Mouse (Mus musculus): Measurements from ENCODE around the gene Axdnd1.

The Axdnd1 gene

GRCm38 (mm10) chr1:156340847-156341246, 80.1 kb downstream of the Axdnd1 start:
- no peak for DNase-seq (ENCODE audit: low read depth, low spot score)

DNA sequence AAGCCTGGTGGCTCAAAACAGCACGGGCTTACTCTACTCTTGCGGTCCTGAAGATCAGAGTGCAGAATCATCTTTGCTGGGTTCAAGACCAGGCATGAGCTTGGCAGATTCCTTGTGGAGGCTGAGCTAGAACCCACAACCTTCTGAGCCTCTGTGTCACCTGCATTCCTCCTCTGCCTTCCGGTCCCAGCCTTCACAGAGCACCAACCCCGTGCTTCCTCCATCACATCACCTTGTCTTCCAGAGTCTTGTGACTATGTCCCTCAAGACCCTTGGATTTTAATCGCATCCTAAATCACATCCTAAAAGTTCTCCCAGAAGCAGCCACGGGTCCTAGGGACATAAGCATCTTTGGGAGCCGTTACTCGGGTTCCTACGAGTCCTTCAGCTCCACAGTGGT, 97.8 kb downstream of the Axdnd1 start:
- no peak for DNase-seq (ENCODE audit: low read depth, low spot score)

- peak; percentile 4 for DNase-seq (ENCODE audit: low read depth, low spot score)
These were observed 110.3 kb downstream of the Axdnd1 start, which contains the start of gene Nphs2 for GRCm38 (mm10) chr1:156310630-156311029. TSS of gene Nphs2 (plus strand) at chr1:156310727.

DNA sequence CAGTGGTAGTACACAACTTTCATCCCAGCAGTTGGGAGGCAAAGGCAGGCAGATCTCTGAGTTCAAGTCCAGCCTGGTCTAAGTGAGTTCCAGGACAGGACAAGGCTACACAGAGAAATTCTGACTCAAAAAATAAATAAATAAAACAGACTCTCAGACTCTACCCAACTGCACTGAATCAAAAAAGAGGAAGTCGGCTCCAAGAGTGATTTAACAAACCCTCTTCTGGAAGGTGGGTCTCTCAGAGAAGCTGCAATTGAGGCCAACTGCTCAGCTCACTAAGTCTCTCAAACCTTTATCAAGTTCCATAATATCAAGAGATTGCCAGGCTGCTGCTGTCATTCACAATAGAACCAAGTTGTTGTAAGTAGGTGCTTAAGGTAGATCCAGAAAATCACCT, 112.4 kb downstream of the Axdnd1 start:
- DNase-seq (ENCODE audit: low read depth, low spot score): no peak

GRCm38 (mm10) chr1:156302911-156303749, 117.8 kb downstream of the Axdnd1 start, which contains the start of gene Tdrd5:
TSS of gene Tdrd5 (minus strand) at chr1:156303664.
- DNase-seq (ENCODE audit: low read depth, low spot score): peak; percentile 54

DNA sequence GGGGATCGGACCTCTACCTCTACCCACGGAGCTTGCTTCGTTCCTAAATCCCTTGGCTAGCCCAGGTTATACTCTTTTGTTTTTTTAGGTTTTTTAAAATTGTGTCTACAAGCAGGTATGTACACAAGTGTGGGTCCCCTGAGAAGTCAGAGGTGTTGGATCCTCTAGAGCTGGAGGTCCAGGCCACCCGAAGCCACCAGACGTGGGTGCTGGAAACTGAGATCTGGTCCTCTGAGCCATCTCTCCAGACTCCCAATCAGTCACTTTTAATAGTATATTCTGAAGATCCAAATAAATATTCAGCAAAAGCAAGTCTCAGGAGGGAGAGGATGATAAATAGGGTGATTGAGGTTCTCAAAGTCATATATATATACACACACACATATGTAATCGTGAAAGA, 130.9 kb downstream of the Axdnd1 start:
- no peak for DNase-seq (ENCODE audit: low read depth, low spot score)

- DNase-seq (ENCODE audit: low read depth, low spot score): peak; percentile 66
These were observed 131.8 kb downstream of the Axdnd1 start for GRCm38 (mm10) chr1:156289222-156289587.

DNA sequence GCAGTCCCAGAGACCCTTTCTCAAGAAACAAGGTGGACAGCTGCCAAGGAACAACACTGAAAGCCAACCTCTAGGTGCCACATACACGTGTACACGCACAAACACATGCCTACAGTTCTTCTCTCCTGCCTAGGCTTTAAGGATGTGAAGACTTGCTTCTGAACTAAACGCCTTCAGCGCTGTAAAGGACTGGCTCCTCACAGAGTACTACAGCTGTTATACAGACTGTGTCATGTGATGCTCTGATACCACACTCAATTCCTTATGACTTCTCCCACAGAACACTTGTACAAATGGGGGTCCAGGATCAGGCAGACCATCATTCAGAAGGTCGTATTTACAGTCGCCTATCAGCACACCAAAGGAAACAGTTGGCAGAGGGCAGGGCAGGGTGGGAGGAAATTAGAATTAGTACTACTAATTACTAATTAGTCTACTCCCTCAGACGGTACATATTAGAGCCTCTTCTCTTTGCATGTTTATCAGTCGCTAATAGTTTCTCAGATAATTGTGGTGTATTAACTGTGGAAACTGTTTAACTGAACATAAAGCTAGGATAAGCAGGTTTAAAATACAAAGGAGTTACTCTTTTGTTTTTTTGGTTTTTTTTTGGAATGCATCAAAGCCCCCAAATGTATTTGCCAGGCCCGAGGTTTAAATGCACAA, 132.3 kb downstream of the Axdnd1 start:
- no peak for DNase-seq (ENCODE audit: low read depth, low spot score)

DNA sequence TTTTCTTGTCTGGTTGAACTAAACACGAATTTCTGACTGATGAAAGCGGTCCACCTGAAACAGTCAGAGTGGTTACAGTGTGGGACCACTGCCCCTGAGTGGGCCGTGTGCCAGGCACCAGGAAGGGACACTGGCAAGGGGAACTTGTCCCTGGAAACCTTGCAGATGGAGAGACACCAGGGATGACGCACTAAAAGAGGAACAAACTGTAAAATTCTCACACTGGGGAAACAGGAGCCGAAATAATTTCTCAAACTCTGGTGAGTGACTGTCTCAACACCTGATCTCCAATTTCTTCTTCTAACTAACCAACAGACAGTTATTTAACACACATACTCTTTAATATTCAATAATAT, 135.4 kb downstream of the Axdnd1 start:
- no peak for DNase-seq (ENCODE audit: low read depth, low spot score)

GRCm38 (mm10) chr1:156284851-156285540, 136.0 kb downstream of the Axdnd1 start:
- no peak for DNase-seq (ENCODE audit: low read depth, low spot score)

DNA sequence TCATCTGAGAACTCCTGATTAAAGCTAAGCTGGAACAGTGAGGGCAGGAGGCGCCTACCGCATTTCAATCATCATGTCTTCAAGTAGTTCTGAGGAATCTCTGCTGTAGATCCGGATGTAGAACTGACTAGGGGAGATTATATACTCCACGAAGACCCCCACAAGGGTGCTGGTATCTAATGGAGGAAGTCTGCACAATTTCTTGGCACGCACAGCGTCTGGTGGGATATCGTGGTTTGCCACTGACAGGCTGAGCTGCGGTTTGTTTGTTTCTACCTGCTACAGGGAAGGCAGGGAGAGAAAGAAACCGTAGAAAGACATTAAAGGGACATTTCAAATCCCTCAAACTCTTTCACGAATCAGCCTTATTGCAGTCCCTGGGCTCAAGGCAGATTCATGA, 136.8 kb downstream of the Axdnd1 start:
- DNase-seq (ENCODE audit: low read depth, low spot score): no peak

GRCm38 (mm10) chr1:156280131-156280530, 140.8 kb downstream of the Axdnd1 start:
- DNase-seq (ENCODE audit: low read depth, low spot score): no peak

DNA sequence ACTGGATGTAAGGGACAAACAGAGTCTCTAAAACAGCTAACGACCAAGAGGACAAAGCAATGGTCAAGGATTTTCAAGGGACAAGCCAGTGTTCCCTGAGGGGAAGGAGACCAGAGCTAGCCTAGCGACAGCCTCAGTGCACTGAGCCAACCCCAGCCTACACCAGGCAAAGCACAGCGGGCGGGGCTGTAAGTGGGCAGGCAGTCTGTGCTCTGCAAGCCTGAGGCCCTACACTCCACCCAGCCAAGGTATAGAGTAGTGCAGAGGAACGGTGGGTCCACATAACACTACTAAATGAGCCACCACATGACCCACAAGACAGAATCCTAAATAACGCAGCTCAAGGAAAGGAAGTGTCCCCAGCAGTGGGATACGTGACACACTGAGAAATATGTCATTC, 147.3 kb downstream of the Axdnd1 start:
- DNase-seq (ENCODE audit: low read depth, low spot score): no peak

Measured in R1 (cell line).